Mouse (Mus musculus): ENCODE data around the gene Ift172.

DNA sequence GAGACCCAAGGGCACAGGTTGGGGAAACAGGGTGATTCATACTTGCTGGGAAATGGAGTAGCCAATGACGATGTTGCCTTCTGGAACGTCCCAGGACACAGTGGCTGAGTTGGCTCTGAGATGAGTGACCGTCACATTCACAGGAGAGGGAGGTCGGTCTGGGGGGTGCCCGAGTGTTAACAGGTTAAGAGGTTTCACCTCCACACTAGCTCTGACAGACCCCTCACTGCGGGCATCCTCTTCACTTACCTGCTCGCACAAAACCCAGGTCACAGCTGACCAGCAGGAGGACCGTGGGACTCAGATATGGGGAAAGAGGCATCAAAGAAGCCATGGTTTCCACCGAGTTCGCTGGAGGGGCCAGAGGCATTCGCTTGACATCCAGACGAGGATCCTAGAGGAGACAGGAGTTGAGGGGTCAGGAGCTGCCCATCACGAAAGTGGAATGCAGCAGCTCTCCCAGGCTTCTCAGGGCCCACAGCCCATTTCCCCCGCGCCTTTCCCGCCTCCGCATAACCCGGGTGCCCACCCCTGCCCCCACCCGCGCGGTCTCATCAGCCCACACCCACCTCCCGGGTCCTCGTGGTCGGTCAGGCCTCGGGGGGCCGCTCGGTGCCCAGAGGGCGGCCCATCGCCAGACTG is 4.2 kb upstream of the Ift172 start:
- TF ChIP-seq E2F4 (IDR thresholded peaks at IDR 0.05; ENCODE audit: borderline replicate concordance, low read depth, low read length), result no peak
- no peak for TF ChIP-seq POLR2A (IDR thresholded peaks at IDR 0.05; ENCODE audit: control insufficient read depth in 1 of 2, insufficient read depth in 1 of 2, low read depth in 1 of 2, low read length in 2 of 2, poor library complexity in 1 of 2)
- TF ChIP-seq USF2 (IDR thresholded peaks at IDR 0.05; ENCODE audit: borderline replicate concordance in 1 of 2, insufficient read depth in 1 of 2, low read depth in 1 of 2, low read length in 2 of 2), result no peak
- TF ChIP-seq GATA1 (IDR thresholded peaks at IDR 0.05; ENCODE audit: low read depth, low read length), result no peak
- no peak for TF ChIP-seq MAZ (IDR thresholded peaks at IDR 0.05; ENCODE audit: low read depth, low read length)
- no peak for TF ChIP-seq BHLHE40 (IDR thresholded peaks at IDR 0.05; ENCODE audit: borderline replicate concordance, low read depth, low read length)
- no peak for TF ChIP-seq EP300 (IDR thresholded peaks at IDR 0.05; ENCODE audit: low read depth in 1 of 2, low read length in 2 of 2)
- TF ChIP-seq SIN3A (IDR thresholded peaks at IDR 0.05; ENCODE audit: low read length), result no peak
- no peak for TF ChIP-seq CTCF (IDR thresholded peaks at IDR 0.05 in 2 of 3, conservative IDR thresholded peaks at IDR 0.05 in 1 of 3; ENCODE audit: control insufficient read depth in 1 of 3, insufficient read depth in 1 of 3, low read depth in 2 of 3, low read length in 3 of 3, poor library complexity in 1 of 3, severe bottlenecking in 1 of 3)
- no peak for TF ChIP-seq KAT2A (conservative IDR thresholded peaks at IDR 0.05; ENCODE audit: low read depth, low read length)
